Mouse (Mus musculus) small intestine, adult 2 months (tissue): ENCODE measurements around the gene Olfr1176.

Source experiments
- CTCF ChIP-seq: fragments of 200-500 bp; IDR thresholded peaks from 2 replicates; pipeline ENCODE4 v1.5.1; 2012; ENCODE audit warnings: low read depth, mild to moderate bottlenecking, control low read depth, inconsistent platforms, low read length, moderate library complexity, mixed read lengths; ENCODE audit not compliant: insufficient replicate concordance, insufficient read length; ENCODE audit errors: extremely low read depth
- POLR2A ChIP-seq: fragments of 200-500 bp; IDR thresholded peaks from 2 replicates; pipeline ENCODE4 v1.6.1; 2012; ENCODE audit warnings: low read depth, mild to moderate bottlenecking, control low read depth, inconsistent platforms, low read length, moderate library complexity

DNA sequence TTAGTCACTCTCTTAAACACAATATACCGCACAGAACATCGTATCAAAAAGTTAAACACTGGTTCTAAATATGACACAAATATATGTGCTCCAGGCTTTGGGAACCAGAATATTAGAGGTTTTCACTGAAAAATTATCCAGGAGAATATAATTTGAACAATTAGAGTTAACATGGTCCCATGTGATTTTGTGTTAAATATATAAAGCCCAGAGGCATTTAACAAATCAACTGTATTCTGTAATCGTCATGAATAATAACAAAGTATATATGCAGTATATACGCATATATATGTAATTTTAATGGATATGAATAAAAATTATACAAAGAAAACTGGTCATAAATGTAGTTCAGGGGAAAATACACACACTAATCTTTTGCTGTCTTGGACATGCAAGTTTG is 21.5 kb upstream of the Olfr1176 start, which contains the start of gene Olfr1174-ps:
- TF ChIP-seq POLR2A (no peak), CTCF (no peak)
